Mouse (Mus musculus): ENCODE data around the gene Gipc3. TPM values are rescaled to one million over a fixed set of nuclear protein-coding genes. Genes with fewer than 3 reads are reported as not detected.

Gene Gipc3
- polyA plus RNA-seq, 1 experiment from 2014 or later, result not detected

- H3K4me3 ChIP-seq (replicated peaks; ENCODE audit: low read length), result no peak overlapping the region
- H3K9ac ChIP-seq, result no peak overlapping the region
- no peaks in the 10 kb centered on the region for H3K36me3 ChIP-seq (replicated peaks; ENCODE audit: control insufficient read depth, insufficient read depth)
- no peaks in the 10 kb centered on the region for H3K9me3 ChIP-seq (ENCODE audit: control insufficient read depth, low read length)
- WGBS, result 33% methylated on average over 16 of the region's 16 CpGs
- H3K27ac ChIP-seq, result no peak overlapping the region
- H3K27me3 ChIP-seq (ENCODE audit: control insufficient read depth, insufficient read depth, low read length), result peaks cover 66% of the 10 kb centered on the region
- no peak overlapping the region for H3K4me2 ChIP-seq (replicated peaks)
- DNase-seq (ENCODE audit: low spot score) (no peak), ATAC-seq (ENCODE audit: low FRiP score) (no peak)
- peaks cover 6% of the 10 kb centered on the region for H3K4me1 ChIP-seq (replicated peaks; ENCODE audit: control insufficient read depth, insufficient read depth, low read length)
Observed at GRCm38 (mm10) chr10:81341333-81341949, 1.6 kb downstream of the Gipc3 start.

- Histone ChIP-seq H3K9me3 (ENCODE audit: control insufficient read depth, low read length) (no peaks in the 10 kb centered on the region), H3K4me1 (replicated peaks; ENCODE audit: control insufficient read depth, insufficient read depth, low read length) (peaks cover 6% of the 10 kb centered on the region), H3K27ac (no peak overlapping the region), H3K27me3 (ENCODE audit: control insufficient read depth, insufficient read depth, low read length) (peaks cover 62% of the 10 kb centered on the region), H3K4me3 (replicated peaks; ENCODE audit: low read length) (no peak overlapping the region), H3K36me3 (replicated peaks; ENCODE audit: control insufficient read depth, insufficient read depth) (no peaks in the 10 kb centered on the region), H3K9ac (no peak overlapping the region), H3K4me2 (replicated peaks) (no peak overlapping the region)
- DNase-seq (ENCODE audit: low spot score) (no peak), ATAC-seq (ENCODE audit: low FRiP score) (no peak)
- WGBS, result 39% methylated on average over 17 of the region's 17 CpGs
Observed at GRCm38 (mm10) chr10:81340551-81341332, 2.3 kb downstream of the Gipc3 start.

GRCm38 (mm10) chr10:81336558-81336957 is 6.5 kb downstream of the Gipc3 start:
- no peak for DNase-seq (ENCODE audit: low spot score)
- WGBS, result 97% methylated on average over 4 of the region's 4 CpGs
- no peak overlapping the region for H3K4me2 ChIP-seq (replicated peaks)
- peaks cover 40% of the 10 kb centered on the region for H3K27me3 ChIP-seq (ENCODE audit: control insufficient read depth, insufficient read depth, low read length)
- H3K36me3 ChIP-seq (replicated peaks; ENCODE audit: control insufficient read depth, insufficient read depth), result no peaks in the 10 kb centered on the region
- no peak overlapping the region for H3K27ac ChIP-seq
- H3K9ac ChIP-seq, result no peak overlapping the region
- no peak for ATAC-seq (ENCODE audit: low FRiP score)
- no peak overlapping the region for H3K4me3 ChIP-seq (replicated peaks; ENCODE audit: low read length)
- H3K9me3 ChIP-seq (ENCODE audit: control insufficient read depth, low read length), result no peaks in the 10 kb centered on the region
- H3K4me1 ChIP-seq (replicated peaks; ENCODE audit: control insufficient read depth, insufficient read depth, low read length), result no peaks in the 10 kb centered on the region

- Histone ChIP-seq H3K9ac (0 out of 2 replicates have a peak overlapping the region, but pooled peaks have one; percentile 4), H3K27me3 (ENCODE audit: control insufficient read depth, insufficient read depth, low read length) (peaks cover 32% of the 10 kb centered on the region), H3K9me3 (ENCODE audit: control insufficient read depth, low read length) (no peaks in the 10 kb centered on the region), H3K4me2 (replicated peaks) (no peak overlapping the region), H3K4me1 (replicated peaks; ENCODE audit: control insufficient read depth, insufficient read depth, low read length) (no peaks in the 10 kb centered on the region), H3K27ac (no peak overlapping the region), H3K36me3 (replicated peaks; ENCODE audit: control insufficient read depth, insufficient read depth) (no peaks in the 10 kb centered on the region), H3K4me3 (replicated peaks; ENCODE audit: low read length) (no peak overlapping the region)
- 0 out of 2 replicates have a peak, but pooled peaks have one; percentile 29 for ATAC-seq (ENCODE audit: low FRiP score)
- 40% methylated on average over 16 of the region's 19 CpGs for WGBS
- no peak for DNase-seq (ENCODE audit: low spot score)
Observed at GRCm38 (mm10) chr10:81335393-81336340, 7.4 kb downstream of the Gipc3 start.

GRCm38 (mm10) chr10:81334324-81334723 is 8.7 kb downstream of the Gipc3 start:
- Histone ChIP-seq H3K4me1 (replicated peaks; ENCODE audit: control insufficient read depth, insufficient read depth, low read length) (no peaks in the 10 kb centered on the region), H3K27me3 (ENCODE audit: control insufficient read depth, insufficient read depth, low read length) (peaks cover 32% of the 10 kb centered on the region), H3K9ac (no peak overlapping the region), H3K36me3 (replicated peaks; ENCODE audit: control insufficient read depth, insufficient read depth) (no peaks in the 10 kb centered on the region), H3K9me3 (ENCODE audit: control insufficient read depth, low read length) (no peaks in the 10 kb centered on the region), H3K4me3 (replicated peaks; ENCODE audit: low read length) (no peak overlapping the region), H3K4me2 (replicated peaks) (no peak overlapping the region), H3K27ac (no peak overlapping the region)
- ATAC-seq (ENCODE audit: low FRiP score), result no peak
- WGBS, result 61% methylated on average over 11 of the region's 11 CpGs
- no peak for DNase-seq (ENCODE audit: low spot score)

GRCm38 (mm10) chr10:81332277-81332676 is 10.8 kb downstream of the Gipc3 start:
- Histone ChIP-seq H3K27me3 (ENCODE audit: control insufficient read depth, insufficient read depth, low read length) (peaks cover 18% of the 10 kb centered on the region), H3K9ac (no peak overlapping the region; the same call in 1 of the 2 replicates), H3K4me1 (replicated peaks; ENCODE audit: control insufficient read depth, insufficient read depth, low read length) (no peaks in the 10 kb centered on the region), H3K9me3 (ENCODE audit: control insufficient read depth, low read length) (no peaks in the 10 kb centered on the region), H3K27ac (no peak overlapping the region), H3K4me3 (replicated peaks; ENCODE audit: low read length) (no peak overlapping the region), H3K36me3 (replicated peaks; ENCODE audit: control insufficient read depth, insufficient read depth) (peaks cover 8% of the 10 kb centered on the region; the same call in 1 of the 2 replicates), H3K4me2 (replicated peaks) (no peak overlapping the region)
- ATAC-seq (ENCODE audit: low FRiP score) (no peak), DNase-seq (ENCODE audit: low spot score) (no peak)
- WGBS, result 9% methylated on average over 29 of the region's 29 CpGs

- peaks cover 15% of the 10 kb centered on the region for H3K27me3 ChIP-seq (ENCODE audit: control insufficient read depth, insufficient read depth, low read length)
- no peak overlapping the region for H3K4me2 ChIP-seq (replicated peaks)
- DNase-seq (ENCODE audit: low spot score) (no peak), ATAC-seq (ENCODE audit: low FRiP score) (no peak)
- no peak overlapping the region for H3K9ac ChIP-seq
- 52% methylated on average over 4 of the region's 4 CpGs for whole genome bisulfite sequencing
- H3K4me1 ChIP-seq (replicated peaks; ENCODE audit: control insufficient read depth, insufficient read depth, low read length), result no peaks in the 10 kb centered on the region
- no peaks in the 10 kb centered on the region for H3K9me3 ChIP-seq (ENCODE audit: control insufficient read depth, low read length)
- H3K36me3 ChIP-seq (replicated peaks; ENCODE audit: control insufficient read depth, insufficient read depth), result peaks cover 30% of the 10 kb centered on the region
- H3K4me3 ChIP-seq (replicated peaks; ENCODE audit: low read length), result no peak overlapping the region
- H3K27ac ChIP-seq, result 0 out of 2 replicates have a peak overlapping the region, but pooled peaks have one; percentile 20
Observed at GRCm38 (mm10) chr10:81330007-81330406, 13.1 kb downstream of the Gipc3 start.

GRCm38 (mm10) chr10:81329194-81329975 is 13.7 kb downstream of the Gipc3 start:
- Histone ChIP-seq H3K9ac (0 out of 2 replicates have a peak overlapping the region, but pooled peaks have one; percentile 10), H3K4me3 (replicated peaks; ENCODE audit: low read length) (no peak overlapping the region), H3K27ac (0 out of 2 replicates have a peak overlapping the region, but pooled peaks have one; percentile 20), H3K27me3 (ENCODE audit: control insufficient read depth, insufficient read depth, low read length) (peaks cover 15% of the 10 kb centered on the region), H3K36me3 (replicated peaks; ENCODE audit: control insufficient read depth, insufficient read depth) (peaks cover 37% of the 10 kb centered on the region), H3K4me1 (replicated peaks; ENCODE audit: control insufficient read depth, insufficient read depth, low read length) (no peaks in the 10 kb centered on the region), H3K4me2 (replicated peaks) (no peak overlapping the region), H3K9me3 (ENCODE audit: control insufficient read depth, low read length) (no peaks in the 10 kb centered on the region)
- DNase-seq (ENCODE audit: low spot score) (no peak), ATAC-seq (ENCODE audit: low FRiP score) (no peak)
- 66% methylated on average over 10 of the region's 10 CpGs for WGBS
